Mouse (Mus musculus) kidney, postnatal 36 days (tissue): ENCODE results near the gene Olfr1371.

ENCODE experiments used
- DNase-seq, 2 experiments: peaks; one replicate each; pipeline ENCODE4 v3.0.0; 2021 to 2022; ENCODE audit warnings: mixed read lengths in 2 of 2

Gene Olfr1371

GRCm38 (mm10) chr11:52213887-52214286 lies at the start of gene Olfr1371:
Olfr1371 (minus strand) TSS chr11:52213987.
- DNase-seq = no peak

- no peak for DNase-seq
Observed at GRCm38 (mm10) chr11:52262338-52262737, 48.6 kb upstream of the Olfr1371 start.

GRCm38 (mm10) chr11:52261937-52262336 lies 48.1 kb upstream of the Olfr1371 start:
- peak; percentile 55 to 78 for DNase-seq

- DNase-seq = no peak
Observed at GRCm38 (mm10) chr11:52260878-52261277, 47.1 kb upstream of the Olfr1371 start.

GRCm38 (mm10) chr11:52258711-52259110 lies 44.9 kb upstream of the Olfr1371 start:
- no peak for DNase-seq

GRCm38 (mm10) chr11:52257376-52257775 lies 43.6 kb upstream of the Olfr1371 start:
- peak in 1 of 2 experiments; percentile 38 for DNase-seq

GRCm38 (mm10) chr11:52255077-52255476 lies 41.3 kb upstream of the Olfr1371 start:
- DNase-seq = no peak

- peak; percentile 87 to 88 for DNase-seq
Observed at GRCm38 (mm10) chr11:52253674-52254375, 40.0 kb upstream of the Olfr1371 start.

GRCm38 (mm10) chr11:52252692-52253091 lies 38.9 kb upstream of the Olfr1371 start:
- DNase-seq = no peak

GRCm38 (mm10) chr11:52251770-52252169 lies 38.0 kb upstream of the Olfr1371 start:
- DNase-seq = no peak

GRCm38 (mm10) chr11:52249452-52249851 lies 35.7 kb upstream of the Olfr1371 start:
- peak; percentile 77 to 78 for DNase-seq

- no peak for DNase-seq
Observed at GRCm38 (mm10) chr11:52240898-52241542, 27.2 kb upstream of the Olfr1371 start.

GRCm38 (mm10) chr11:52234509-52234908 lies 20.7 kb upstream of the Olfr1371 start:
- DNase-seq = peak; percentile 49 to 58

- no peak for DNase-seq
Observed at GRCm38 (mm10) chr11:52233906-52234305, 20.1 kb upstream of the Olfr1371 start.

GRCm38 (mm10) chr11:52233043-52233653 lies 19.4 kb upstream of the Olfr1371 start:
- no peak for DNase-seq

- peak; percentile 90 to 96 for DNase-seq
Observed at GRCm38 (mm10) chr11:52231606-52232541, 18.1 kb upstream of the Olfr1371 start, which contains the start of gene Skp1a. Skp1a (plus strand) TSS chr11:52231995.

GRCm38 (mm10) chr11:52230694-52231093 lies 16.9 kb upstream of the Olfr1371 start:
- DNase-seq = no peak

GRCm38 (mm10) chr11:52228722-52229448 lies 15.1 kb upstream of the Olfr1371 start:
- DNase-seq = no peak

GRCm38 (mm10) chr11:52227466-52228226 lies 13.9 kb upstream of the Olfr1371 start:
- no peak for DNase-seq

- peak; percentile 27 to 48 for DNase-seq
Observed at GRCm38 (mm10) chr11:52227053-52227452, 13.3 kb upstream of the Olfr1371 start.

GRCm38 (mm10) chr11:52225986-52226599 lies 12.3 kb upstream of the Olfr1371 start:
- no peak for DNase-seq
